Mouse (Mus musculus) CH12.LX (cell line): ENCODE measurements around the gene D11Wsu47e.

ENCODE experiments used
- POLR2A ChIP-seq: IDR thresholded peaks from 2 replicates; pipeline ENCODE4 v1.6.1; 2011; ENCODE audit warnings: low read depth, mild to moderate bottlenecking, improper control_type of control experiment, low read length
- USF1 ChIP-seq: IDR thresholded peaks from 2 replicates; pipeline ENCODE4 v1.6.1; 2014; ENCODE audit warnings: low read depth, mild to moderate bottlenecking, inconsistent platforms, low read length, improper control_type of control experiment
- ZNF384 ChIP-seq: IDR thresholded peaks from 2 replicates; pipeline ENCODE4 v1.6.1; 2012; ENCODE audit warnings: low read depth, low read length, improper control_type of control experiment, inconsistent platforms

GRCm38 (mm10) chr11:113683627-113683956 lies 620 bp upstream of the D11Wsu47e start:
- TF ChIP-seq POLR2A (no peak), USF1 (no peak), ZNF384 (no peak)
